Mouse (Mus musculus) MEL (cell line): ENCODE measurements around the gene Fam173b.

ENCODE experiments used
- BHLHE40 ChIP-seq: IDR thresholded peaks from 2 replicates; pipeline ENCODE4 v1.6.1; 2012; ENCODE audit warnings: low read depth, mild to moderate bottlenecking, inconsistent platforms, low read length, improper control_type of control experiment, borderline replicate concordance
- CHD2 ChIP-seq: IDR thresholded peaks from 2 replicates; pipeline ENCODE4 v1.6.1; 2011; ENCODE audit warnings: low read length, improper control_type of control experiment
- CTCF ChIP-seq, 3 experiments: IDR thresholded peaks in 2 of 3; conservative IDR thresholded peaks in 1 of 3; 2 replicates each; pipeline ENCODE4 v1.5.1; 2011 to 2012; ENCODE audit warnings: low read length in 3 of 3, low read depth in 2 of 3, mild to moderate bottlenecking in 2 of 3, improper control_type of control experiment in 1 of 3, inconsistent platforms in 1 of 3, mixed read lengths in 1 of 3, moderate library complexity in 1 of 3; ENCODE audit not compliant: control insufficient read depth in 1 of 3, insufficient read depth in 1 of 3, poor library complexity in 1 of 3, severe bottlenecking in 1 of 3
- ETS1 ChIP-seq: IDR thresholded peaks from 2 replicates; pipeline ENCODE4 v1.6.1; 2012; ENCODE audit warnings: low read depth, mild to moderate bottlenecking, inconsistent platforms, low read length, improper control_type of control experiment, moderate library complexity
- HCFC1 ChIP-seq: IDR thresholded peaks from 2 replicates; pipeline ENCODE4 v1.6.1; 2012; ENCODE audit warnings: low read depth, mild to moderate bottlenecking, inconsistent platforms, low read length, improper control_type of control experiment, moderate library complexity
- MAFK ChIP-seq: IDR thresholded peaks from 2 replicates; pipeline ENCODE4 v1.6.1; 2011; ENCODE audit warnings: low read depth, mild to moderate bottlenecking, low read length, improper control_type of control experiment, borderline replicate concordance
- MXI1 ChIP-seq: IDR thresholded peaks from 2 replicates; pipeline ENCODE4 v1.6.1; 2011; ENCODE audit warnings: mild to moderate bottlenecking, low read depth, low read length, improper control_type of control experiment
- POLR2A ChIP-seq, 2 experiments: IDR thresholded peaks; 2 replicates each; pipeline ENCODE4 v1.6.1; 2011 to 2012; ENCODE audit warnings: low read length in 2 of 2, mild to moderate bottlenecking in 2 of 2, control low read depth in 1 of 2, improper control_type of control experiment in 1 of 2, low read depth in 1 of 2, moderate library complexity in 1 of 2; ENCODE audit not compliant: control insufficient read depth in 1 of 2, insufficient read depth in 1 of 2, poor library complexity in 1 of 2
- POLR2AphosphoS2 ChIP-seq: IDR thresholded peaks from 2 replicates; pipeline ENCODE4 v1.6.1; 2011; ENCODE audit warnings: low read length, improper control_type of control experiment
- RCOR1 ChIP-seq: IDR thresholded peaks from 2 replicates; pipeline ENCODE4 v1.6.1; 2012; ENCODE audit warnings: low read depth, mild to moderate bottlenecking, inconsistent platforms, low read length, improper control_type of control experiment
- TBP ChIP-seq: IDR thresholded peaks from 2 replicates; pipeline ENCODE4 v1.8.0; 2011; ENCODE audit warnings: low read depth, low read length, improper control_type of control experiment
- TCF12 ChIP-seq: IDR thresholded peaks from 2 replicates; pipeline ENCODE4 v1.6.1; 2014; ENCODE audit warnings: low read depth, mild to moderate bottlenecking, inconsistent platforms, low read length, improper control_type of control experiment, moderate library complexity
- USF1 ChIP-seq: IDR thresholded peaks from 2 replicates; pipeline ENCODE4 v1.6.1; 2014; ENCODE audit warnings: low read depth, mild to moderate bottlenecking, inconsistent platforms, low read length, improper control_type of control experiment, moderate library complexity

- TF ChIP-seq CTCF (IDR thresholded peaks at IDR 0.05 in 2 of 3, conservative IDR thresholded peaks at IDR 0.05 in 1 of 3; ENCODE audit: control insufficient read depth in 1 of 3, insufficient read depth in 1 of 3, low read depth in 2 of 3, low read length in 3 of 3, poor library complexity in 1 of 3, severe bottlenecking in 1 of 3) (no peak), TBP (no peak), POLR2A (IDR thresholded peaks at IDR 0.05; ENCODE audit: control insufficient read depth in 1 of 2, insufficient read depth in 1 of 2, low read depth in 1 of 2, low read length in 2 of 2, poor library complexity in 1 of 2) (no peak), MXI1 (no peak), USF1 (no peak), TCF12 (no peak), POLR2AphosphoS2 (no peak), HCFC1 (no peak), ETS1 (no peak), CHD2 (no peak), RCOR1 (no peak), MAFK (no peak), BHLHE40 (no peak)
Measured at GRCm38 (mm10) chr15:31631396-31631858, 29.8 kb downstream of the Fam173b start.
